Mouse (Mus musculus): ENCODE results near the gene Mta2. TPM values are rescaled to one million over a fixed set of nuclear protein-coding genes. Genes with fewer than 3 reads are reported as not detected.

Mta2 gene
- total RNA-seq, 2 experiments from 2014 or later = 81.1 to 89.8 TPM

GRCm38 (mm10) chr19:8928689-8929223 is 12.9 kb upstream of the Mta2 start:
- peak; percentile 36 to 41 for DNase-seq (ENCODE audit: low spot score in 2 of 2)

GRCm38 (mm10) chr19:8929224-8930088 is 12.2 kb upstream of the Mta2 start, which contains the start of the genes Rom1 and Eml3:
Rom1 (minus strand) TSS chr19:8929356.
Eml3 (plus strand) TSS chr19:8929552.
- DNase-seq (ENCODE audit: low spot score in 2 of 2) = peak; percentile 90 to 93

- no peak for DNase-seq (ENCODE audit: low spot score in 2 of 2)
Measured at GRCm38 (mm10) chr19:8930117-8930516, 11.6 kb upstream of the Mta2 start.

GRCm38 (mm10) chr19:8930771-8931170 is 10.9 kb upstream of the Mta2 start:
- DNase-seq (ENCODE audit: low spot score in 2 of 2) = no peak

GRCm38 (mm10) chr19:8936736-8937135 is 4.9 kb upstream of the Mta2 start:
- no peak for DNase-seq (ENCODE audit: low spot score in 2 of 2)

- DNase-seq (ENCODE audit: low spot score in 2 of 2) = no peak
Measured at GRCm38 (mm10) chr19:8940526-8941133, 1.0 kb upstream of the Mta2 start.

- DNase-seq (ENCODE audit: low spot score in 2 of 2) = no peak
Measured at GRCm38 (mm10) chr19:8941136-8941514, 550 bp upstream of the Mta2 start.

- DNase-seq (ENCODE audit: low spot score in 2 of 2) = peak in 1 of 2 experiments; percentile 39
Measured at GRCm38 (mm10) chr19:8942276-8942964, 745 bp downstream of the Mta2 start.

GRCm38 (mm10) chr19:8943047-8943446 is 1.4 kb downstream of the Mta2 start:
- no peak for DNase-seq (ENCODE audit: low spot score in 2 of 2)

- no peak for DNase-seq (ENCODE audit: low spot score in 2 of 2)
Measured at GRCm38 (mm10) chr19:8944062-8944461, 2.4 kb downstream of the Mta2 start.

GRCm38 (mm10) chr19:8944750-8945149 is 3.1 kb downstream of the Mta2 start:
- peak in 1 of 2 experiments; percentile 64 for DNase-seq (ENCODE audit: low spot score in 2 of 2)

GRCm38 (mm10) chr19:8945251-8945650 is 3.6 kb downstream of the Mta2 start:
- DNase-seq (ENCODE audit: low spot score in 2 of 2) = no peak

GRCm38 (mm10) chr19:8946929-8947328 is 5.3 kb downstream of the Mta2 start:
- DNase-seq (ENCODE audit: low spot score in 2 of 2) = no peak

GRCm38 (mm10) chr19:8950190-8950589 is 8.5 kb downstream of the Mta2 start:
- no peak for DNase-seq (ENCODE audit: low spot score in 2 of 2)

- DNase-seq (ENCODE audit: low spot score in 2 of 2) = no peak
Measured at GRCm38 (mm10) chr19:8952241-8952640, 10.6 kb downstream of the Mta2 start.

- DNase-seq (ENCODE audit: low spot score in 2 of 2) = peak; percentile 84
Measured at GRCm38 (mm10) chr19:8953135-8954039, 11.7 kb downstream of the Mta2 start, which contains the start of gene Tut1. Tut1 (plus strand) TSS chr19:8953847.

GRCm38 (mm10) chr19:8954171-8954570 is 12.5 kb downstream of the Mta2 start:
- DNase-seq (ENCODE audit: low spot score in 2 of 2) = no peak

GRCm38 (mm10) chr19:8962256-8962655 is 20.6 kb downstream of the Mta2 start:
- no peak for DNase-seq (ENCODE audit: low spot score in 2 of 2)

- no peak for DNase-seq (ENCODE audit: low spot score in 2 of 2)
Measured at GRCm38 (mm10) chr19:8965075-8965474, 23.4 kb downstream of the Mta2 start.

GRCm38 (mm10) chr19:8965771-8966170 is 24.1 kb downstream of the Mta2 start:
- no peak for DNase-seq (ENCODE audit: low spot score in 2 of 2)
